Mouse (Mus musculus): ENCODE measurements around the gene Rpl13.

DNA sequence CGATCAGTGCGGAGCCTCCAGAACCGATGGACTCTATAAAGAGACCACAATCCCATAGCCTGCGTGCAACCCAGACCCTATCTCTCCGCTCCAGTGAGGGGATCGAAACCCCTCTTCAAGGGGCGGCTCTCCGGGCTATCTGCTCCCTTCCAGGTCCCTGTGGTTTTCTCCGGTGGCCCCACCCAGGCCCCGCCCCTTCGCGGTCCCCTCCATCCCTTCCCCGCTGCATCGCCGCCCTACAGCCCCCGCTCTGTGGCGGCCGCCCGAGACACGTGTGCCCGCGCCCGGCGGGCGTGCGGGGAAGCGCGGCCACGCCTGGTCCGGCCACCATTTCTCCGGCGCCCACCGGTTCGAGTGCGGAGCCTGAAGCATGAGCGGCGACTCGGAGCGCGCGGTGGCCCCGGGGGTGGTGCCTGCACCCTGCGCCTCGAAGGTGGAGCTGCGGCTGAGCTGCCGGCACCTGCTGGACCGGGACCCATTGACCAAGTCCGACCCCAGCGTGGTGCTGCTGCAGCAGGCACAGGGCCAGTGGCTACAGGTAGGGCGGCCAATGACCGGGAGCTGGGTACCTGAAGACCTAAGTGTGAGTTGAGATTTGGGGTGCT is 15.1 kb downstream of the Rpl13 start, which contains the start of gene Cpne7:
- TF ChIP-seq CTCF (IDR thresholded peaks at IDR 0.05; ENCODE audit: insufficient read depth, low read length) (no peak), POLR2A (IDR thresholded peaks at IDR 0.05; ENCODE audit: borderline replicate concordance, extremely low read depth, low read depth, low read length) (no peak)

All from lung, adult 2 months (tissue).